Mouse (Mus musculus) brain, embryonic 14.5 days (tissue): ENCODE results near the gene Camk2g.

ENCODE experiments used
- CTCF ChIP-seq: fragments of 200-500 bp; IDR thresholded peaks from 2 replicates; pipeline ENCODE4 v1.5.1; 2012; ENCODE audit warnings: inconsistent platforms, mild to moderate bottlenecking, moderate library complexity, borderline replicate concordance; ENCODE audit not compliant: insufficient read depth, insufficient read length; ENCODE audit errors: extremely low read depth
- POLR2A ChIP-seq: fragments of 200-500 bp; IDR thresholded peaks from 2 replicates; pipeline ENCODE4 v1.6.1; 2012; ENCODE audit warnings: mild to moderate bottlenecking, inconsistent platforms, borderline replicate concordance; ENCODE audit not compliant: poor library complexity, insufficient read depth, insufficient read length, severe bottlenecking; ENCODE audit errors: extremely low read depth

DNA sequence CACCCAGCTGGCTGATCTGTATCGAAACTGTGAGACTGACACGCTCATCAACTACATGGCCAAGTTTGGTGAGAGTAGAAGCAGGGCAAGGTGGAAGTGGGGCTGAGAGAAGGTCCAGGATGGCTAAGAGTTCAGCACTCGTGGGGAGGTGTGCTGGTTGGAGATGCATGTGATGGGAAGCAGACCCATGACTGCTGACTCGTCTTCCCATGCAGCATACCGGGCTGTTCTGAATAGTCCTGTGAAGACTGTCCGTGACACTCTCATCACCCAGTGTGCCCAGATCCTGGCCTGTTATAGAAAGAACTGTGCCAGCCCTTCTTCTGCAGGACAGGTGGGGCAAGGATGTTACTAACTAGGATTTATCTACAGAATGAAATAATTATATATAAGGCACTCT, 102.1 kb downstream of the Camk2g start:
- TF ChIP-seq POLR2A = no peak
- no peak for TF ChIP-seq CTCF
